Mouse (Mus musculus) c-Kit-positive CD71-positive TER-119-negative erythroid progenitor cells, embryonic 14.5 days (primary cell): ENCODE results near the gene Fpr-rs6.

Source experiments
- DNase-seq: peaks from one replicate; pipeline ENCODE4 v3.0.0-alpha.2; 2013; ENCODE audit warnings: low read depth

Gene Fpr-rs6

DNA sequence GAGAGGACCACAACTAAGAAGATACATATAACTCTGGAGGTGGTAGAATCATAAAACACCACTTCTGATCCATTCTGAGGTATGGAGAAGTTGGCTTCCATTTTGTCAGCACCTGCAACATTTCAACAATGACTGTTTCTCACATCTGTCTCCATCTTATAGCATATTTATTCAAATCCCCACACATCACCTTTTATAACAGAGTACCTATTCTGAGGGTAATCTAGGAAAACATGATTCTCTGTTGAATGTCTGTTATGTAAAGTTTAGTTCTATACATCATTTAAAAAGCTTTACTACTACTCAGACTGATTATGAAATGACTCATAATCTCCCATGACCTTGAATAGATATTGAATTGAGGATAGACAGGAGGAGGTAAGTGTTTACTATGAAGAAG is at the start of gene Fpr-rs6:
Gene Fpr-rs6, minus strand, starts transcription at position 101 of the 400 bp plus-strand sequence.
- no peak for DNase-seq
